Mouse (Mus musculus) midbrain, embryonic 12.5 days (tissue): ENCODE data around the gene Mynn. TPM values are rescaled to one million over a fixed set of nuclear protein-coding genes. Genes with fewer than 3 reads are reported as not detected.

Experiments used
- ATAC-seq: fragments of 200-750 bp; cut with Nextera tagmentation; 2 replicates; pipeline ENCODE4 v1.8.0; 2017; ENCODE audit warnings: low read depth, moderate TSS enrichment, moderate library complexity; ENCODE audit not compliant: low FRiP score
- H3K27ac ChIP-seq: fragments of 300-500 bp; sonication (generic); replicated peaks from 2 replicates; pipeline ENCODE4 v1.5.1; 2016; ENCODE audit warnings: mild to moderate bottlenecking
- H3K27me3 ChIP-seq: fragments of 300-500 bp; sonication (generic); 2 replicates; pipeline ENCODE4 v1.6.1; 2016; ENCODE audit warnings: mild to moderate bottlenecking
- H3K36me3 ChIP-seq: fragments of 300-500 bp; sonication (generic); 2 replicates; pipeline ENCODE4 v1.6.1; 2016
- H3K4me1 ChIP-seq: fragments of 300-500 bp; sonication (generic); 2 replicates; pipeline ENCODE4 v1.6.1; 2016
- H3K4me2 ChIP-seq: fragments of 300-500 bp; sonication (generic); replicated peaks from 2 replicates; pipeline ENCODE4 v1.6.1; 2016; ENCODE audit warnings: mild to moderate bottlenecking, moderate library complexity
- H3K4me3 ChIP-seq: fragments of 300-500 bp; sonication (generic); 2 replicates; pipeline ENCODE4 v1.5.1; 2016; ENCODE audit warnings: mild to moderate bottlenecking
- H3K9ac ChIP-seq: fragments of 300-500 bp; sonication (generic); replicated peaks from 2 replicates; pipeline ENCODE4 v1.6.1; 2016; ENCODE audit warnings: mild to moderate bottlenecking, moderate library complexity
- H3K9me3 ChIP-seq: fragments of 300-500 bp; sonication (generic); 2 replicates; pipeline ENCODE4 v1.6.1; 2016; ENCODE audit warnings: mild to moderate bottlenecking
- WGBS: fragments of 180-500 bp; shearing (Covaris S2); methylation state at CpG from one replicate; pipeline ENCODE4 v1.1.7; 2016; 5-methylcytosine and 5-hydroxymethylcytosine counted together
- polyA plus RNA-seq: library from polyadenylated mRNA; unstranded; fragments of >200 nt; fragmentation: Nextera tagmentation; extraction: Ambion mirVana; gene quantifications from 2 replicates; pipeline ENCODE4 v1.2.1, GENCODE M21; 2016

Gene Mynn
- polyA plus RNA-seq, 1 experiment from 2014 or later, result 39.6 TPM

GRCm38 (mm10) chr3:30600717-30601116, 1.1 kb upstream of the Mynn start:
- peaks cover 19% of the 10 kb centered on the region for H3K27me3 ChIP-seq
- H3K9me3 ChIP-seq, result no peaks in the 10 kb centered on the region
- peak overlapping the region; percentile 49; the same call in 1 of the 2 replicates for H3K9ac ChIP-seq
- peaks cover 13% of the 10 kb centered on the region; the same call in 1 of the 2 replicates for H3K36me3 ChIP-seq
- H3K4me1 ChIP-seq, result peaks cover 23% of the 10 kb centered on the region
- peak overlapping the region; percentile 75 for H3K4me2 ChIP-seq
- no peak for ATAC-seq
- peak overlapping the region; percentile 58 for H3K27ac ChIP-seq
- H3K4me3 ChIP-seq, result peak overlapping the region; percentile 55
- WGBS, result under 1% methylated on average over 14 of the region's 14 CpGs

- ATAC-seq, result no peak
- peak overlapping the region; percentile 55 for H3K4me3 ChIP-seq
- no peak overlapping the region for H3K9ac ChIP-seq
- H3K27me3 ChIP-seq, result peaks cover 16% of the 10 kb centered on the region
- peaks cover 19% of the 10 kb centered on the region for H3K4me1 ChIP-seq
- no peaks in the 10 kb centered on the region for H3K9me3 ChIP-seq
- H3K36me3 ChIP-seq, result peaks cover 14% of the 10 kb centered on the region
- peak overlapping the region; percentile 75 for H3K4me2 ChIP-seq
- peak overlapping the region; percentile 52 for H3K27ac ChIP-seq
- WGBS, result under 1% methylated on average over 17 of the region's 17 CpGs
These were observed 690 bp upstream of the Mynn start for GRCm38 (mm10) chr3:30601175-30601574.

DNA sequence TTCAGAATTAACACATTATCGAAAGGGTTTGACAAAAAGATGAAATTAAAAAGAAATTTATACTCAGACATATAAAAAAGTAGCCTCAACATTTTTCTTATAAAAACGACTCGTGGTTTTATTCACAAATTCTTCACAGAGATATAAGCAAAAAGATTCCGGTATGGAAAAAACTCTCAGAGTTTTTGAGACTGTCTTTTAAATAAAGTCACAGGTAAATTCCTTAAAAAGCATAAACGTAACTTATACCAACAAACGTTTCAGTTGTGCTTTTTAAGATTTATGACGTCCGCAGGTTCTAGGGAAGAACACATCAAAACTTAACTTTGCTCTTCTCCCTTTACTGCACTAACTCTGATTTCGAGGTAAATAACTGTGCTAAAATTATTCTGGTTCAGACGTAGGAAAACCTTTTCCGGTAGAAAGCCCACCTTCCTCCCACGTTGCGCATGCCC, 228 bp upstream of the Mynn start:
- H3K9ac ChIP-seq, result no peak overlapping the region
- H3K4me1 ChIP-seq, result peaks cover 19% of the 10 kb centered on the region
- H3K4me2 ChIP-seq, result peak overlapping the region; percentile 75
- H3K9me3 ChIP-seq, result no peaks in the 10 kb centered on the region
- peak overlapping the region; percentile 93 for H3K27ac ChIP-seq
- H3K4me3 ChIP-seq, result peak overlapping the region; percentile 88
- ATAC-seq, result no peak
- under 1% methylated on average over 13 of the region's 13 CpGs for WGBS
- H3K36me3 ChIP-seq, result peaks cover 18% of the 10 kb centered on the region
- H3K27me3 ChIP-seq, result peaks cover 13% of the 10 kb centered on the region

DNA sequence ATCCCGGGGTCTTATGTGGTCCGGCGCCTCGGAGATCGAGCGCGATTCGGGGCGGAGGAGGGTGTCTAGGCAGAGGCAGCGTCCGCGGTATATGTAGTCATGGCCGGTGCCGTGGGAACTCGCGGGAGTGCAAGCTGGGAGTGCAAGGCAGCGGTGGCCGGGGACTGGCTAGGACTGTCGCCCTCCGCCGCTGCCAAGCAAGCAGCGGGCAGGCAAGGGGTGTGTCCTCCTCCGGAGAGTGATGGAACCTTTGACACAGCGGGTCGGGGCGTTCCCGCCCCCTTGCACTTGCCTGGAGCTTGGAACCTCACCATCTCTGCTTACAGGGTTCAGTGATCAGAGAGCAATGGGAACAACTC, 854 bp downstream of the Mynn start:
- WGBS, result under 1% methylated on average over 27 of the region's 27 CpGs
- Histone ChIP-seq H3K4me2 (peak overlapping the region; percentile 75), H3K27ac (peak overlapping the region; percentile 93), H3K4me3 (peak overlapping the region; percentile 88), H3K36me3 (peaks cover 25% of the 10 kb centered on the region), H3K27me3 (peaks cover 13% of the 10 kb centered on the region), H3K9ac (peak overlapping the region; percentile 77), H3K4me1 (peaks cover 19% of the 10 kb centered on the region), H3K9me3 (no peaks in the 10 kb centered on the region)
- no peak for ATAC-seq

GRCm38 (mm10) chr3:30603256-30603655, 1.4 kb downstream of the Mynn start:
- no peaks in the 10 kb centered on the region for H3K9me3 ChIP-seq
- H3K27me3 ChIP-seq, result peaks cover 7% of the 10 kb centered on the region
- no peak for ATAC-seq
- 29% methylated on average over 10 of the region's 10 CpGs for WGBS
- H3K4me3 ChIP-seq, result peak overlapping the region; percentile 88
- H3K27ac ChIP-seq, result peak overlapping the region; percentile 93; the same call in 1 of the 2 replicates
- peaks cover 19% of the 10 kb centered on the region for H3K4me1 ChIP-seq
- H3K36me3 ChIP-seq, result peaks cover 28% of the 10 kb centered on the region
- H3K4me2 ChIP-seq, result peak overlapping the region; percentile 75
- peak overlapping the region; percentile 77 for H3K9ac ChIP-seq

DNA sequence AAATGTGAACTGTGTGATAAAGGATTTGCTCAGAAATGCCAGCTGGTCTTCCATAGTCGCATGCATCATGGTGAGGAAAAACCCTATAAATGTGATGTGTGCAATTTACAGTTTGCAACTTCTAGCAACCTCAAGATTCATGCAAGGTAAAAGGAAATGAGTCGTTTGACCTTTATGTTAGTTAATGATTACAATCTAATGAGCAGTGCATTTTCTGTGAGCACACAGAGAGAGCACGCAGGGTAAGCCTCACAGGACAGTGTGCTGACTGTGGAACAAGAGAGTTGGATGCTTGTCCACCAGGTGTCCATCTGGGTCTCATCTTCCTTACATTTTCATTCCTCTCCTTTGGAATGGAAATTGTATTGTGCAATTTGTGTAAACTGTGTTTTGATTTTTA, 7.1 kb downstream of the Mynn start:
- no peaks in the 10 kb centered on the region for H3K9me3 ChIP-seq
- peaks cover 63% of the 10 kb centered on the region for H3K36me3 ChIP-seq
- no peak overlapping the region for H3K9ac ChIP-seq
- no peak overlapping the region for H3K27ac ChIP-seq
- WGBS, result 95% methylated on average over 3 of the region's 3 CpGs
- H3K4me3 ChIP-seq, result no peak overlapping the region
- no peaks in the 10 kb centered on the region for H3K27me3 ChIP-seq
- no peaks in the 10 kb centered on the region for H3K4me1 ChIP-seq
- no peak for ATAC-seq
- H3K4me2 ChIP-seq, result no peak overlapping the region

DNA sequence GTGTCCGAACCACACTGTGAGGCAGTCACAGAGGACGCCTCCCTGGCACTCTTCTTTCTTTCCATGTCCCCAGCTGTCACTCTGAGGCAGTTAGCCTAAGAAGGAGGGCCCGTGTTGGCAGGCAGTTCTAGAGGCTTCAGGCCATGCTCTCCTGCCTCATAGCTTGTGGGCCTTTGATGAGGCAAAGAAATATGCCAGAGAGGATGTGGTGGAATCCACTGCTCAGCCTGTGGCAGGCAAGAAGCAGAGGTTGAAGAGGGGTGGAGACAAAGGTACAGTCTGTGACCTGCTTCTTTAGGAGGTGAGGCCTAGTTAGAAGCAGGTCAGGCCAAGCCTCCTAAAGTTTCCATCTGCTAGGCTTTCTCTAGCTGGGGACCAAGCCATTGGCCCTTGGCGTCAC, 9.1 kb downstream of the Mynn start:
- 90% methylated on average over 4 of the region's 4 CpGs for WGBS

DNA sequence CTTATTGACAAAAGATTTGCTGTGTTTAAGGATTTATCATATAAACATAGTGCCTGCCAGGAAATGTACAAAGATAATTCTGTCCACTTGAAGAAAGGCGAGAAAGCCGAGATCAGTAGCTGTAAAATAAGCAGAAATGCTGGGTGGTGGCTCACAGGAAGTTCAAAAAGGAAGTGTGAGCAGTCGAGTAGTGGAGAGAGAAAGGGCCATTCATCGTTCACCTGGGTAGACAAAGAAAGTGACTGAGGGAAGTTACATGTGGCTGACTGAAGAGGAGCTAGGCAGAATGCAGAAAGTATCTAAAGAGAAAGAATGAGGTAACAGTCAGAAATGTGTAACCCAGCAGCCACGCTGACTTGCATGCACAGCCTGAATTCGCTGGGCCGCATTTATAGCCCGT, 18.3 kb downstream of the Mynn start:
- H3K4me3 ChIP-seq, result no peak overlapping the region
- 90% methylated on average over 8 of the region's 8 CpGs for WGBS
- H3K36me3 ChIP-seq, result peaks cover 45% of the 10 kb centered on the region
- no peaks in the 10 kb centered on the region for H3K9me3 ChIP-seq
- ATAC-seq, result no peak
- H3K27me3 ChIP-seq, result no peaks in the 10 kb centered on the region
- H3K27ac ChIP-seq, result no peak overlapping the region
- H3K4me1 ChIP-seq, result no peaks in the 10 kb centered on the region
- H3K9ac ChIP-seq, result no peak overlapping the region
- H3K4me2 ChIP-seq, result no peak overlapping the region

More for the DNA sequence above, 9.1 kb downstream of the Mynn start:
- Histone ChIP-seq H3K27me3 (no peaks in the 10 kb centered on the region), H3K4me3 (no peak overlapping the region), H3K27ac (no peak overlapping the region), H3K4me2 (no peak overlapping the region), H3K4me1 (no peaks in the 10 kb centered on the region), H3K9ac (no peak overlapping the region), H3K9me3 (no peaks in the 10 kb centered on the region), H3K36me3 (peaks cover 66% of the 10 kb centered on the region)
- no peak for ATAC-seq

DNA sequence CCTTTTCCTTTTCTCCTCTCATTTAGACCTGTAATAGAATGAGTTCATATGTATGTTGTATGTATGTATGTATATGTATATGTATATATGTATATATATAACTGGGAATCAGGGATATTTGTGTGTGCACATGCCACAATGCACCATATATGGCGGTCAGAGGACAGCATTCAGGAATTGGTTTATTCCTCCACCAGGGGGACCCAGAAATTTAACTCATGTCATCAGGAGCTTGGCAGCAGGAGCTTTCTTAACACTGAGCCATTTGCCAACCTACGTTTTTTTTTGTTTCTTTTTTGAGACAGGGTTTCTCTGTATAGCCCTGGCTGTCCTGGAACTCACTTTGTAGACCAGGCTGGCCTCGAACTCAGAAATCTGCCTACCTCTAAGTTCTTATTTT, 31.8 kb downstream of the Mynn start:
- Histone ChIP-seq H3K4me1 (no peaks in the 10 kb centered on the region), H3K4me3 (no peak overlapping the region), H3K27me3 (no peaks in the 10 kb centered on the region), H3K36me3 (no peaks in the 10 kb centered on the region), H3K4me2 (no peak overlapping the region), H3K27ac (no peak overlapping the region), H3K9me3 (no peaks in the 10 kb centered on the region), H3K9ac (no peak overlapping the region)
- 57% methylated on average over 3 of the region's 3 CpGs for WGBS
- no peak for ATAC-seq

GRCm38 (mm10) chr3:30635629-30636028, 33.8 kb downstream of the Mynn start:
- Histone ChIP-seq H3K27ac (no peak overlapping the region), H3K4me2 (no peak overlapping the region), H3K36me3 (no peaks in the 10 kb centered on the region), H3K4me1 (no peaks in the 10 kb centered on the region), H3K27me3 (no peaks in the 10 kb centered on the region), H3K9me3 (no peaks in the 10 kb centered on the region), H3K4me3 (no peak overlapping the region), H3K9ac (no peak overlapping the region)
- no peak for ATAC-seq
- WGBS, result 78% methylated on average over 4 of the region's 4 CpGs

GRCm38 (mm10) chr3:30644207-30644606, 42.3 kb downstream of the Mynn start, which contains the start of gene Lrriq4:
Gene Lrriq4 (plus strand): TSS chr3:30644507.
- no peak within 1 kb of the TSS for H3K27ac ChIP-seq
- peaks cover 13% of the 10 kb centered on the region for H3K27me3 ChIP-seq
- H3K4me2 ChIP-seq, result no peak within 1 kb of the TSS
- no peak for ATAC-seq
- H3K36me3 ChIP-seq, result no peaks in the 10 kb centered on the region
- H3K4me3 ChIP-seq, result no peak within 1 kb of the TSS
- H3K9me3 ChIP-seq, result no peaks in the 10 kb centered on the region
- H3K9ac ChIP-seq, result no peak within 1 kb of the TSS
- 75% methylated on average over 2 of the region's 2 CpGs for WGBS
- H3K4me1 ChIP-seq, result peaks cover 9% of the 10 kb centered on the region

- H3K4me1 ChIP-seq, result peaks cover 18% of the 10 kb centered on the region
- H3K4me2 ChIP-seq, result no peak overlapping the region
- WGBS, result 46% methylated on average over 8 of the region's 8 CpGs
- H3K4me3 ChIP-seq, result no peak overlapping the region
- H3K27ac ChIP-seq, result no peak overlapping the region
- no peak for ATAC-seq
- peaks cover 39% of the 10 kb centered on the region for H3K27me3 ChIP-seq
- no peaks in the 10 kb centered on the region for H3K9me3 ChIP-seq
- no peaks in the 10 kb centered on the region for H3K36me3 ChIP-seq
- H3K9ac ChIP-seq, result no peak overlapping the region
These were observed 44.9 kb downstream of the Mynn start for GRCm38 (mm10) chr3:30646761-30647160.
